Mouse (Mus musculus) MEL (cell line): ENCODE results near the gene Tenm3. TPM values are rescaled to one million over a fixed set of nuclear protein-coding genes. Genes with fewer than 3 reads are reported as not detected.

Experiments
- DNase-seq: peaks from one replicate; pipeline ENCODE4 v3.0.0; 2011; ENCODE audit warnings: low read depth, low spot score
- H3K27ac ChIP-seq: 2 replicates; pipeline ENCODE4 v1.5.1; 2012; ENCODE audit warnings: low read depth, mild to moderate bottlenecking, control low read depth, low read length, moderate library complexity; ENCODE audit not compliant: control insufficient read depth
- H3K27me3 ChIP-seq, 2 experiments: fragments of 150-350 bp in 1 of 2; sonication (generic) in 1 of 2; 2 replicates each; pipeline ENCODE4 v1.6.1; 2012; ENCODE audit warnings: low read length in 2 of 2, mild to moderate bottlenecking in 2 of 2, improper control_type of control experiment in 1 of 2, moderate library complexity in 1 of 2; ENCODE audit not compliant: insufficient read depth in 2 of 2, control insufficient read depth in 1 of 2
- H3K36me3 ChIP-seq, 2 experiments: 2 replicates each; pipeline ENCODE4 v1.6.1; 2012 to 2014; ENCODE audit warnings: low read length in 2 of 2, improper control_type of control experiment in 1 of 2, inconsistent platforms in 1 of 2, mild to moderate bottlenecking in 1 of 2; ENCODE audit not compliant: insufficient read depth in 2 of 2, control insufficient read depth in 1 of 2
- H3K4me1 ChIP-seq, 2 experiments: fragments of 150-350 bp in 1 of 2; sonication (generic) in 1 of 2; 2 replicates each; pipeline ENCODE4 v1.6.1; 2012; ENCODE audit warnings: low read length in 2 of 2, improper control_type of control experiment in 1 of 2, mild to moderate bottlenecking in 1 of 2; ENCODE audit not compliant: insufficient read depth in 2 of 2, control insufficient read depth in 1 of 2
- H3K4me3 ChIP-seq, 2 experiments: fragments of 150-350 bp in 1 of 2; sonication (generic) in 1 of 2; 2 replicates each; pipeline ENCODE4 v1.5.1; 2012; ENCODE audit warnings: low read depth in 2 of 2, low read length in 2 of 2, mild to moderate bottlenecking in 2 of 2, moderate library complexity in 2 of 2, control low read depth in 1 of 2, improper control_type of control experiment in 1 of 2; ENCODE audit not compliant: control insufficient read depth in 1 of 2, insufficient read depth in 1 of 2
- H3K79me2 ChIP-seq: 2 replicates; pipeline ENCODE4 v1.6.1; 2012; ENCODE audit warnings: mild to moderate bottlenecking, low read length, moderate library complexity; ENCODE audit not compliant: control insufficient read depth, poor library complexity, insufficient read depth
- H3K9ac ChIP-seq: 2 replicates; pipeline ENCODE4 v1.6.1; 2012; ENCODE audit warnings: low read depth, mild to moderate bottlenecking, control low read depth, low read length, moderate library complexity; ENCODE audit not compliant: control insufficient read depth, poor library complexity, severe bottlenecking
- H3K9me3 ChIP-seq: fragments of 150-350 bp; sonication (generic); replicated peaks from 2 replicates; pipeline ENCODE4 v1.6.1; 2012; ENCODE audit warnings: mild to moderate bottlenecking, low read length, improper control_type of control experiment, moderate library complexity; ENCODE audit not compliant: insufficient read depth
- CHD1 ChIP-seq: IDR thresholded peaks from 2 replicates; pipeline ENCODE4 v1.6.1; 2012; ENCODE audit warnings: low read depth, mild to moderate bottlenecking, inconsistent platforms, low read length, improper control_type of control experiment
- CHD2 ChIP-seq: IDR thresholded peaks from 2 replicates; pipeline ENCODE4 v1.6.1; 2011; ENCODE audit warnings: low read length, improper control_type of control experiment
- GABPA ChIP-seq: IDR thresholded peaks from 2 replicates; pipeline ENCODE4 v1.6.1; 2012; ENCODE audit warnings: low read depth, mild to moderate bottlenecking, inconsistent platforms, low read length, improper control_type of control experiment, moderate library complexity
- MAX ChIP-seq: IDR thresholded peaks from 2 replicates; pipeline ENCODE4 v1.6.1; 2011; ENCODE audit warnings: low read length, improper control_type of control experiment
- MEF2A ChIP-seq: IDR thresholded peaks from 2 replicates; pipeline ENCODE4 v1.6.1; 2014; ENCODE audit warnings: low read depth, mild to moderate bottlenecking, inconsistent platforms, low read length, improper control_type of control experiment; ENCODE audit not compliant: poor library complexity, insufficient replicate concordance, severe bottlenecking; ENCODE audit errors: extremely low read depth
- NELFE ChIP-seq: IDR thresholded peaks from 2 replicates; pipeline ENCODE4 v1.6.1; 2011; ENCODE audit warnings: low read depth, low read length, improper control_type of control experiment
- POLR2AphosphoS5 ChIP-seq: IDR thresholded peaks from 2 replicates; pipeline ENCODE4 v1.6.1; 2012; ENCODE audit warnings: low read depth, borderline replicate concordance, mild to moderate bottlenecking, inconsistent platforms, low read length, moderate library complexity, mixed read lengths
- RCOR1 ChIP-seq: IDR thresholded peaks from 2 replicates; pipeline ENCODE4 v1.6.1; 2012; ENCODE audit warnings: low read depth, mild to moderate bottlenecking, inconsistent platforms, low read length, improper control_type of control experiment
- SMC3 ChIP-seq: IDR thresholded peaks from 2 replicates; pipeline ENCODE4 v1.6.1; 2011; ENCODE audit warnings: low read depth, low read length, improper control_type of control experiment
- TAL1 ChIP-seq: IDR thresholded peaks from 2 replicates; pipeline ENCODE4 v1.6.1; 2012; ENCODE audit warnings: mild to moderate bottlenecking, inconsistent platforms, low read length, moderate library complexity, mixed read lengths
- TCF12 ChIP-seq: IDR thresholded peaks from 2 replicates; pipeline ENCODE4 v1.6.1; 2014; ENCODE audit warnings: low read depth, mild to moderate bottlenecking, inconsistent platforms, low read length, improper control_type of control experiment, moderate library complexity
- USF2 ChIP-seq, 2 experiments: IDR thresholded peaks; 2 replicates each; pipeline ENCODE4 v1.6.1; 2011 to 2012; ENCODE audit warnings: improper control_type of control experiment in 2 of 2, low read length in 2 of 2, borderline replicate concordance in 1 of 2, inconsistent platforms in 1 of 2, low read depth in 1 of 2, mild to moderate bottlenecking in 1 of 2; ENCODE audit not compliant: insufficient read depth in 1 of 2
- ZMIZ1 ChIP-seq: IDR thresholded peaks from 2 replicates; pipeline ENCODE4 v1.6.1; 2012; ENCODE audit warnings: low read depth, mild to moderate bottlenecking, inconsistent platforms, low read length, improper control_type of control experiment, moderate library complexity
- ZNF384 ChIP-seq: IDR thresholded peaks from 2 replicates; pipeline ENCODE4 v1.6.1; 2012; ENCODE audit warnings: low read depth, mild to moderate bottlenecking, inconsistent platforms, low read length, improper control_type of control experiment
- polyA plus RNA-seq, 2 experiments: library from polyadenylated mRNA; stranded (reverse) in 1 of 2; unstranded in 1 of 2; fragments of >175 nt in 1 of 2; fragments of >200 nt in 1 of 2; gene quantifications; 2 replicates each; pipeline versions ENCODE4 v1.2.1 to v1.2.4; 2012; ENCODE audit warnings: low replicate concordance in 2 of 2, low read depth in 1 of 2; ENCODE audit not compliant: insufficient read length in 2 of 2, insufficient read depth in 1 of 2, missing spikeins in 1 of 2
- total RNA-seq: library from RNA; depleted of rRNA; stranded (reverse); fragments of 300-350 nt; gene quantifications from 2 replicates; pipeline ENCODE4 v1.2.3, GENCODE M21; 2012

The Tenm3 gene
- total and polyA plus RNA-seq, 3 experiments, result not detected

GRCm38 (mm10) chr8:48300613-48301037 is 543.1 kb downstream of the Tenm3 start:
- DNase-seq, result no peak
- Histone ChIP-seq H3K36me3 (no peaks in the 10 kb centered on the region), H3K9ac (no peak overlapping the region), H3K4me3 (no peak overlapping the region), H3K4me1 (no peaks in the 10 kb centered on the region), H3K79me2 (no peaks in the 10 kb centered on the region), H3K27ac (no peak overlapping the region), H3K27me3 (no peaks in the 10 kb centered on the region), H3K9me3 (no peaks in the 10 kb centered on the region)
- TF ChIP-seq TCF12 (no peak), SMC3 (no peak), ZMIZ1 (no peak), CHD1 (no peak), TAL1 (no peak), GABPA (no peak), NELFE (no peak)

- H3K4me1 ChIP-seq, result no peaks in the 10 kb centered on the region
- no peaks in the 10 kb centered on the region for H3K27me3 ChIP-seq
- H3K79me2 ChIP-seq, result no peaks in the 10 kb centered on the region
- no peak overlapping the region for H3K27ac ChIP-seq
- no peak overlapping the region for H3K9ac ChIP-seq
- no peak overlapping the region for H3K4me3 ChIP-seq
- no peaks in the 10 kb centered on the region for H3K36me3 ChIP-seq
- DNase-seq, result no peak
- no peak for TF ChIP-seq MAX
- TF ChIP-seq ZMIZ1, result no peak
- no peak for TF ChIP-seq POLR2AphosphoS5
- no peak for TF ChIP-seq ZNF384
- TF ChIP-seq USF2 (IDR thresholded peaks at IDR 0.05; ENCODE audit: borderline replicate concordance in 1 of 2, insufficient read depth in 1 of 2, low read depth in 1 of 2, low read length in 2 of 2), result no peak
- TF ChIP-seq MEF2A, result no peak
- TF ChIP-seq, all 39 proteins: peak for 0
- no peaks in the 10 kb centered on the region for H3K9me3 ChIP-seq
These were observed 543.7 kb downstream of the Tenm3 start for GRCm38 (mm10) chr8:48300061-48300460.

GRCm38 (mm10) chr8:48299341-48299740 is 544.4 kb downstream of the Tenm3 start:
- no peaks in the 10 kb centered on the region for H3K9me3 ChIP-seq
- H3K36me3 ChIP-seq, result no peaks in the 10 kb centered on the region
- no peak overlapping the region for H3K27ac ChIP-seq
- TF ChIP-seq CHD2 (no peak), RCOR1 (no peak)
- no peaks in the 10 kb centered on the region for H3K4me1 ChIP-seq
- H3K4me3 ChIP-seq, result no peak overlapping the region
- no peaks in the 10 kb centered on the region for H3K27me3 ChIP-seq
- no peak overlapping the region for H3K9ac ChIP-seq
- DNase-seq, result no peak
- H3K79me2 ChIP-seq, result no peaks in the 10 kb centered on the region
